Mouse (Mus musculus) left cerebral cortex, adult 8-10 months (tissue): Measurements from ENCODE around the gene Sowaha. TPM values are rescaled to one million over a fixed set of nuclear protein-coding genes. Genes with fewer than 3 reads are reported as not detected.

ENCODE experiments used
- DNase-seq, 2 experiments: peaks; one replicate each; pipeline ENCODE4 v3.0.0; 2022; ENCODE audit warnings: low spot score in 2 of 2
- total RNA-seq, 4 experiments: library from RNA; stranded (reverse); gene quantifications; 2 replicates each; pipeline ENCODE4 v1.2.4; 2022

The Sowaha gene
- total RNA-seq, 4 experiments from 2014 or later = 62.2 to 73.5 (median 64.2) TPM

DNA sequence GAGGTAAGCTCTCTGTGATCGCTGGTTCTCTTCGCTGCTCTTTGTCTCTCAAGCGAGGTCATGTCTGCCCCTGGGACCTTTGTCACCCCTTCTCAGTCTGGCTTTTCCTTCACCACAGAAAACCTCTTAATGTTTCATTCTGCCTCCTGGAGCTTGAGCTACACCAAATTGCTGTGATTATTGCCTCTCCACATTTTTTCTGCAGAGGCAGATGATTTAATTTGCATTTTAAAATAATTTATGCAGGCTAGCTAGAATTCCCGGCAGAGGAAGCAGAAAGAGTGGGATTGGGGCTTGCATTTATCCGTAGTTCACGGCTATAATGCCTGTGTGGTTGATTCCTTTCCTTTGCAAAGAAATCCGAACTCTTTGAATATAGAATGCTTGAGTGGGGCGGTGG is 4.5 kb downstream of the Sowaha start:
- no peak for DNase-seq

DNA sequence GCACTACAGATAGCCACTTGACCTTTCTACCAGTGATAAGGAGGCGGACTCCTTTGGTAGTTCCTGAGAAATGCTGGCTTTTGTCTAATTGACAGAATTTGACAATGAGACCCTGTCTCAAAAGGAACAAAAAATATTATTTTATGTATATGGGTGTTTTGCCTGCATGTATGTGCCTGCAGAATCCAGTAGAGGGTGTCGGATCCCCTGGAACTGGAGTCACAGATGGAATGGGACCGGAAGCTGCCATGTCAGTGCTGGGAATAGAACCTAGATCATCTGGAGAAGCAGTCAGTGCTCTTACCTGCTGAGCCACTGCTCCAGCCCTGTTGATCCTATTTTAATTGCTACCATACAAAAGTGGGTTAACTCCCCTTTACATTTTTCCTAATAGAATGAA is 7.4 kb downstream of the Sowaha start:
- no peak for DNase-seq

DNA sequence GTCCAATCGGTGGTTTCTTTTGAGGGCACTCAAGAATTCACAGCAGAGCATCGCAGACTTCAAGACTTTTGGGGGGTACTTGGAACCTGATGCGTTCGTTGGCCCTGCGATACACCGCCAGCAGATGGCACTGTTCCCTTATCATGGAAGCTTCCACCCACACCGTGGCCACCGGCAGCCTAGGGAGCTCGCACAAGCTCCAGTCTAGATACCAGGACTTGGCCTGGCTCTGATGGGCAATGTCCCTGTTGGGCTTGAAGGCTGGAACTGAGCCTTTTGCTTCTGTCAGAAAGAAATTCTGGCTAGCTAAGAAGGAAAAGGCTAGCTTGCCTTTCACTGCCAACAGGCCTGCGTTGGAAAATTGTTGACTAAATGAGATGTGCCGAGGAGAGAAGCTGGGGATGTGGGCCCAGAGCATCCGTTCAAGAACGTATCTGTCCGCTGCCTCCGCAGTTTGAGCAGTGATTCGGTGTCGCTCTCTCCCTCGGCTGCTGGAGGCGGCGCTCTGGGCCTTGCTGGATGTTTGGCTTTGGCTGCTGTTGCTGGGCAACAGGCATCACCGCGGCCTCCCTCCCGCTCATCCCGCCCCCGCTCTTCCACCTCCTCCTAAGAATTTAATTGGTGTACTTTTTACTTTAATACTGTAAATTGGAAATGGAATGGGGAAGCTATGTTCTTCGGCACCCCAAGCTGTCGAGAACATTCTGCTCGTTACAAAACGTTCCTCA is 9.9 kb downstream of the Sowaha start, which contains the start of gene Gm9837:
Gm9837 (minus strand) TSS at position 512 of the 728 bp plus-strand sequence.
- peak; percentile 88 to 91 for DNase-seq

DNA sequence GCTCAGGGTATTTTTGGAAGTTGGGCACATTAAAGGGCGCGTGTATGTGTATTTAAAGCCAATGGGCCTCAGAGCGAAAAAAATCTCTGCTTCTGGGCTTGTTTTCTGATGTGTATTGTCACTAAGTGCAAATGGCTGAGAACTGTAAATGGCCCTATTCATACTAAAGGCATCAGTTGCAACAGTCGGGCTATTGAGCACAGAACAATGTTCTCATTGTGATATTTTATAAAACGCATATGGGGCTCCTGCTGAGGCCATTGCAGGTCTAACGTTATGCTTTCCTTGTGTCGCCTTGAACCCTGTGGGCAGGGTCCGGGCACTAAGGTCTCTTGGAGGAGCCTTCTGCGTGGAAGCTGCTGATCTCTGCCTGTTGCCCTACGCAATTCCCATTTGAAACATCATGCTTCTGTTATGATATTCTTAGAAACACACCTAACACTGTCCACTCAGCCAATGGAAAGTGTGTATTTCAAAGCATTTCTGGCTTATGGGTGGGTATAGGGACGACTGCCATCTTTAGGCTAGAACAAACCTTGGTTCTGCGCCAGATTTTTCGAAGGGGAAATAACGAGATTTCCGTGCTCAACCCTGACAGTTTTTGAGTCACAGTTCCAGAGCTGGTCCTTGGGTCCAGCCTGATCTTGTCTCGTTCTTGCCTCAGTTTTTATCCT is 10.6 kb downstream of the Sowaha start:
- no peak for DNase-seq

- DNase-seq = peak; percentile 71 to 80
Measured at GRCm38 (mm10) chr11:53466231-53466971, 13.7 kb downstream of the Sowaha start.

DNA sequence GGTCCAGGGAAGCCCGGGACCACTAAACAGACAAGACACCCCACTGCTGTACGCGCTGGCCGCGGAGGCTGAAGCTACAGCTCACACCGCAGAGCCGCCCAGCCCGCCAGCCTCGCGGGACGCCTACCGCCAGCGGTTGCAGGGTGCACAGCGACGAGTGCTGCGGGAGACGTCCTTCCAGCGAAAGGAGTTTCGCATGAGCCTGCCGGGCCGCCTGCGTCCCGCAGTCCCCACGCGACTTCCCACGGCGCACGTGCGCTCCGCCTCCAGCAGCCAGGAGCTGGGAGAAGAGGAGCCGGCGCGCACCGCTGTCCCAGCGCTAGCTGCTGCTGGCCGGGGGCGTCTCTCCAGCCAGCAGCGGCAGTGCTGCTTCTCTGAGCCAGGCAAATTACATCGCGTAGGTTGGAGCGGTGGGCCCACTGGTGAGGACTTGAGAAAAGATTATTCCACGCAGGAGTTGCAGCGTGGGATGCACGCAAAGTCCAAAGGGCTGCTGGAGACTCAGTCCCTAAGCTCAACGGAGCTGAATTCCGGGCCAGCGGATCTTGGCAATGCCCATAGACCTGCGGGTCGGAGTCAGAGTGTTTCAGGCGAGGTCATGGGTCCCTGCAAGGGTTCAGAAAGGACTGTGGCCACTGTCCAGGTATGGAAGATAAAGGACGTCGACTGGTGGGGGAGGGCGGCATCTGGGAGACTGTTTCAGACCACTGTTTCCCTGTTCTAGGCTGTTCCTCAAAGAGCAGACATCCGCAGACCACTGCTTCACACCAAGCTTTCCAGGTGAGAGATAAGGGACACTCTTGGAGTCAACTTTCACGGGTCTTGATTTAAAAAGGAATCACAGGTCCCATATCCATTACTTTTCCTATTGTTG is 16.3 kb downstream of the Sowaha start:
- peak in 1 of 2 experiments; percentile 70 for DNase-seq

DNA sequence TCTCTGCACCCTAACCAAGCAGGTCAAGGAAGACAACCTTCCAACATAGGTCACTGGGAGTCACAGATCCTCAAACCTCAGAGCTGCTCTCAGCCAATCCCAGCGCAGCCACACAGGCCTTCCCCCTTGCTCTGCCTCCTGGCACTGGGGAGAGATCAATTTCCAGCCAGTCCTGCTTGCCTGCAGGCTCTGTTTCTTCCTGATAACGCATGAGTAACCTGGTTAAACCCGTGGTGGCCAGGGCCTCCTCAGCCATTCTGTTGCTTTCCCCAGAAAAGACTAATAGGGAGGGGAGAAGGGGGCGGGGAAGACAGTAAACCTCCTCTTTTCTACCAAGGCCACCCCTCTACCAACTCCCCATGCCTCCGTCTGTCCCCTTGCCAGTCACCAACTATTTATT is 18.3 kb downstream of the Sowaha start:
- no peak for DNase-seq

- DNase-seq = no peak
Measured at GRCm38 (mm10) chr11:53460192-53460591, 19.9 kb downstream of the Sowaha start.

- no peak for DNase-seq
Measured at GRCm38 (mm10) chr11:53458996-53459395, 21.1 kb downstream of the Sowaha start.

DNA sequence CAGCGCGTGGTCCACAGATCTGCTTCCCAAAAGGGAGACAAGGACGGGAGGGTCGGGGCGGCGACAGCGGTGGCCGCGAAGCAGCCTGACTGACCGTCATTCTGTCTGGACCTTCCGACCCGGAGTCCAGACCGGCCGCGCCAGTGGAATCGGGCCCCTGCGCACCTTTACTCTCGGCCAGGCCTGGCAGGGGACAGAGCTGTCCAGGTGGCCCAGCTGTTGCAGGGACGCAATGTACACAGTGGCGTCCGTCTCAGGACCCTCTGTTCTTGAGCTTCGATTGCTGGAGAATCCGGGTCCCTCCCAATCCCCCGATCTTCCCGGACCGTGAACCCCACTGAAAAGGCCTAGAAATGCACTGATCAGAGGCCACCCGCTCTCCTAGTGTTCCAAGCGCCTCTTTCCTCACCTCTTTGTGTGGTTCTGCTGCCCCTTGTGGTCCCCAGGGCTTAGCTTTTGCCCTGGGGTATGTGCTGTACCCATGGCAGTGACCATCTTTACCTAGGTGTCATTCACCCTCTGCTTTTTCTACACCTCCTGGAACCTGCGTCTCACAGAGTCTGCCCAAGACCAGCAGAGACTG is 22.6 kb downstream of the Sowaha start:
- DNase-seq = no peak

DNA sequence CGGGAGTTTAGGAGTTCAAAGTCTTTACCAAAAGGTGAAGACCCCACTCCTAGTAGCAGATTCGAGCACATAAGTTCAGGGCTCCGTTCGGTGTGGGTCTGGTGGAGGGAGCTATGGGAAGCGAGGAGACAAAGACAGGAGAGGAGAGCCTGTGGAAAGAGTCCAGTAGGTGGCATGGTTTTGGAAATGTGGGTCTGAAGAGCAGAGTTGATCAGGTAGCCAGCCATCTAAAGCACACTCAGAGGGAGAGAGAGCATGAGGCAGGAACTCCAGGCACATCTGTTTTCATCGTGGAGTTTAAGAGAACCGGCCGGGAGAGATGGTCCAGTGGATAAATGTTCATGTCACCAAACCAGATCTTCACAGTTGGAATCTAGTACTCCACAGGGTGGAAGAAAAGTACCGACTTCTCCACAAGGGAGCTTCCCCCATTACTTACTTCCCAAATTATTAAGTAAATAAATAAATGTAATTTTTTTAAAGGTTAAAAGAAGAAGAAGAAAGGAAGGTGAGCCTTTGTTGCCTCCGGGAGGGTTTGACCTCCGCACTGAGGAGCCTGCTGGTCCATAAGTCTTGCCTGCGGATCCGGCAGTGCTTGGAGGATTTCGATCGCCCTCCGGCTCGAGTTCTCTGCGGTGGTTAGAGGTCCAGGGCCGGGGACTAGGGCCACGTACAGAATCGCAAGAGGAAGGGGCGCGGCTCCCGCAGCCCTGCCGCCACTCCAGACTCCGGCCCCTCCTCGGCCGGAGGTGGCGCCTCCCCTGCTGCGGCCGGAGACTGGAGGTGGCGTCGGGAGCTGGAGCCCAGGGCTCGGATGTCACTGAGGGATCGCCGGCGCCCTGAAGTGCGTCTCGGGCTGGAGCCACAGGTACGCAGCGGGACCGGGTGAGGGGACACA is 23.4 kb downstream of the Sowaha start, which contains the start of the genes Gm10447 and Shroom1:
Gm10447 (minus strand) TSS at position 637 of the 898 bp plus-strand sequence.
Shroom1 (plus strand) TSS at position 732 of the 898 bp plus-strand sequence.
- DNase-seq = no peak

DNA sequence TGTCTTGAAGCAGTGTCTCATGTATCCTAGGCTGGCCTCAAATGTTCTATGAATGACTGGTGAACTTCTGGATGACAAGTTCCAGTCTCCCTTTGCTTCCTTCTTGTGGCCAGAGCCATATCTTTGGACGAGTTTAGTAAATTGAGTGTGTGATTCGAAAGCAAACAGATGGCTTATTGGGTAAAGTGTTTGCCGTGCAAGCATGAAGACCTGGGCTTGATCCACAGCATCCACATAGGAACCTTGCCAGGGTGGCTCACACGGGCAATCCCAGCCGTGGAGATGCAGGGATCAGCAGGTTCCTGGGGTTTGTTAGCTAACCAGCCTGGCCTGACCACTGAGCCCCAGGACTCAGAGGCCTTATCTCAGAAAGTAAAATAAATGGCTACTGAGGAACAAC is 27.0 kb downstream of the Sowaha start:
- no peak for DNase-seq

DNA sequence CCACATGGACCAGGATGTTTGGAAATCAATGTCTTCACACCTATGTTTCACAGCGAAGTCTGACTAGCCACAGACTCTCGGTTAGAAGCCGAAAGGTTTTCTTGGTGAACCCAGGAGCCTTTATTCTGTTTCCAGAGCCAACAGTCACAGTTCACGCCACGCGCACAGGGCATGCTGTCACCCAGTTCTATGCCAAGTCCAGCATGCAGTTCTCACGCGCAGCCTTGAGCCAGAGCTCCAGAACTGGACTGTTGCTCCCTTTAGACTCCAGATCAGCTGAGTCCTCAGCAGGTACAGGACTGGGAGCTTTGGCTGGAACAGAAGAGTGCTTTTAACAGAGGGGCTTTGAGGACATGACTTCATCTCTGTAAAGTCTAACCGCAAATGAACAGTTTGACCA is 27.7 kb downstream of the Sowaha start:
- no peak for DNase-seq

- no peak for DNase-seq
Measured at GRCm38 (mm10) chr11:53451361-53451760, 28.7 kb downstream of the Sowaha start.

GRCm38 (mm10) chr11:53450070-53450705 is 29.9 kb downstream of the Sowaha start:
- DNase-seq = no peak

DNA sequence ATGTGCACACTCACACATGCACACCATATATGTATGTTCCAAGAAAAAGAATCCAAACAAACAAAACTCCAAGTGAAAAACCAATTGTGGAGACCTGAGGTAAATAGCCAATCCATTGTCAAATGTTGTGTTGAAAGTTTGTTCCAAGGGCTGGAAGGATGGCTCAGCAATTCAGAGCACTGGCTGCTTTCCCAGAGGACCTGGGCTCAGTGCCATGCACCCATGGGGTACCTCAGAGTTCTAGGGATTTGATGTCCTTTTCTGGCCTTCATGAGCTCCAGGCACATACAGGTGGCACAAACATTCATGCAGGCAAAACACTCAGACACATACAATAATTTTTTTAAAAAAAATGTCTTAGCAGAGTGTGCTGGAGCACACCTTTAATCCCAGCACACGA is 31.5 kb downstream of the Sowaha start:
- no peak for DNase-seq

- no peak for DNase-seq
Measured at GRCm38 (mm10) chr11:53447996-53448395, 32.1 kb downstream of the Sowaha start.

- no peak for DNase-seq
Measured at GRCm38 (mm10) chr11:53446183-53446582, 33.9 kb downstream of the Sowaha start.

DNA sequence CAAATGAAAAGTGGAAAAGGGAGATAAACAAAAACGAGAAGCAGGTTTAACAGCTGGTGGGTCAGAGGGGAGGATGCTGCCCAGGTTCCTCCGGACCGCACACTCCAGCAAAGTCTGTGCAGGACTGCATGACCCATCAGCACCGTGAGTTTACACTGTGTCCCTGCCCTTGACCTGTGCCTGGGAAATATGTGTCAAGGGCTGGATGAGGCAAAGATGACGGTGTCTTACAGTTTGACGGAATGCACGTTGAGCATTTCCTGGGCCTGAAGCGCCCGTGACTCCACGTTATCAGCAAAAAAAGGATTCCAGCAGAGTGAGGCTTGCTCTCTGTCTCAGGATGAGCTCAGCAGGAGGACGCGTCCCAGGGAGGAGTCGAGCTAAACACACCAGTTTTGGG is 34.5 kb downstream of the Sowaha start:
- DNase-seq = no peak
